Mouse (Mus musculus) WW6 (cell line): ENCODE data around the gene Stk40.
A peak's percentile ranks its signal among the peaks of the same experiment; 100 is the strongest.

ENCODE experiments used
- DNase-seq: peaks from one replicate; pipeline ENCODE4 v3.0.0-alpha.2; 2013; ENCODE audit warnings: low read depth, low spot score

Stk40 gene

DNA sequence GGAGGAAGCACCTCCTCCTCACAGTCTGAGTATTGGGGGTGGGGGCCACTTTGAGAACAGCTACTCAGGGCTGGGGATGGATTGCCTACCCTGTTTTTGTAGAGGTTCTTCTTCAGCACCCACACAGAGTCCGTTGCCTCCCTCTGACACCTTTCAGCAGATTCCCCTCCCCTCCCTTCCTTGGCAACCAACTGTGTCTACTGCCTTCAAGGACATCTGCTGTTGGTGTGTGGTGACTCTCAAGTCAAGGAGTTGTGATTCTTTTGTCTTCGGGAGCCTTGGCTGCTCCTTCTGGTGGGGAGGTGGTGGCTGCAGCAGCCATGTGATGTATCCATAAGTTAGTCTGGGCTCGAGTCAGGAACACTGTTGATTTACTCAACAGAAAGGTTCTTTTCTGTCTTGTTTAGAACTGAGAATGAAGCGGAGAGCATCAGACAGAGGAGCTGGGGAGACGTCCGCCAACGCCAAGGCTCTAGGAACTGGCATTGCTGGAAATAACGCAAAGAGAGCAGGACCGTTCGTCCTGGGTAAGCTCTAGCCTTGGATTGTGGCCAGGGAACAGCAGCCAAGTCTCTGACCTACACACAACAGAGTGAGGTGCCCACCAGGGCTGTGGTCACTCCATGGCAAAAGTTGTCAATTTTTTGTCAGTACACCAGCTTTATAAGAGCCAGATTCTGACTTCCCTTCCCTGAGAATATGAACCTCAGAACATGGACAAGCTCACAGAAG lies 19.7 kb downstream of the Stk40 start:
- no peak for DNase-seq

DNA sequence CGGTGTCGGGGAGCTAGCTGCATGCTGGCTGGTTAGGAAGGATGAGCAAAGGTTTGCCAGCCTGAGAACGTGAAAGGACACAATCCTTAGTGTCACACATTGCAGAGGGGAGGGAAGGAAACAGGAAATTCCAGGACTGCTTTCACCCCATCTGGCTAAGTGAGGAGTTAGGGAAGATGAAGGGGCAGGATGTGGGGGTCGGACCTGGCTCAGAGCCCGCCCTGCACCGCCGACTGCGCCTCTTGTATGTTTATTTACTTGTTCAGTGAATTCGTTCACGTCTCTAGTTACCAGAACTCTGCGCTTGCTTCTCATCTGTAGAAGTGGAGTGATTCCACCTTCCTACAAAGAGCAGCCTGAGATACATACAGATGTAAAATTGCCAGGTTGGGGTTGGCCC lies 26.7 kb downstream of the Stk40 start:
- no peak for DNase-seq

DNA sequence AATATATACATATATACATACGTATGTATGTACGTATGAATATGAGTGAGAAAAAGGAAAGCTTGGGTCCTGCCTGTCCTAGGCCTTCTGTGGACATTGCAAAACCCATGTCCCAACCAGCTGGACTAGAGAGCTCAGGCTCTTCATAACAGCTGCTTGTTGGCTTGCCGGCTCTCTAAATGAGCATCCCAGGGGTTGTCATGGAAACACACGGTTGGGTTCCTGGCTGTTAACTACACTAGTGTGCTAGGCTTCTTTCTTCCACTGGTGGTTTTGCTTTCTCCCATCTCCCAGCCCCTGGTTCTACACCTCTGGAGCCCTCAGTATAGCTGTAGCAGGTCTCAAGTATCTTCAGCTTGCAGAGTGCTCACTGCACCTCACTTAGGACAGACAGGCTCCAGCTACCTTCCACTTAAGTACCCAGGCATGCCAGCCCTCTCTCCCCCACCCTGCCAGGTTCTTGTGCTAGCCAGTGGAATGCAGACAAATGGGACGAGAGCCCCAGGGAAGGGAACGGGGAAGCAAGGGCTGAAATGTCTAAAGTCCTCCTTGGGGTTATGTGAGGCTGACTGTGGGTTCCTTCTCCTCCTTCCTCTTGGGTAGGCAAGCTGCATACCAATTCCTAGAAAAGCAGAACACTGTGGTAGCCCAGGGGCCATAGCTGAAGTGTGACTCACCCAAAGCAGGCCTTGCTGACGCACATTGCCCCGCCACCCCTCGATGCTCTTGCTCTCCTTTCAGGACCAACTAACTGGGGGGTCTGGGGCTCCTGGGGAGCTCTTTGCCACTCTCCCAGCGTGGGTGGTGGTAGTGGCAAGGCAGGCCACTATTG lies 27.7 kb downstream of the Stk40 start:
- DNase-seq: no peak

DNA sequence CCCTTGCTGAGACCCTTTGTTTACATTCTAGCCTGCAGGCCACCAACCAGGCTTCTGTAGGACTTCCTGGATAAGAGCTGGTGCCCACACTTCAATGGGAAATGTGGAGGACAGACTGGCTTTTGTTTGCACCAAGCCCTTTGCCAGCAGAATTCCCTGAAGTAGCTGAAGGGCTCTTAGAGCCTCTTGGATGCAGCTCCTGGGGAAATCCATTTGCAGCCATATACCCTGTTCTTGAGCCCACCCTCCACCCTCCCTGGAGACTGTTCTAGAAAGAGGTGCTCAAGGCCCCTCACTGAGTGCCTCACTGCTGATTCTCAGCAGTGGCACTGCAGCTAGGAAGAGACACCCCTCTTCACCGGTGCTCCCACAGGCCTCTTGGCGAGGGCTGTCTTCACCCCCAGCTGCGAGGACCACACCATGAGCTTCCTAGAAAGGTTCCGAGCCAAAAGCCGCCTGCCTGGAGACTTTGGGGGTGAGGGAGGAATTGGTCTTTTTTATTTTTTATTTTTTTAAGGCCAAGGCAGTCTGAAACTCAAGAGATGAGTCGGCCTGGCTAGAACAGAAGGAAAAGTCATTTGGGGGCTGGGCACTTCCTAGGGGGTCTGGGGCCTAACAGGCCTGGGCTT lies 29.0 kb downstream of the Stk40 start:
- DNase-seq: no peak

DNA sequence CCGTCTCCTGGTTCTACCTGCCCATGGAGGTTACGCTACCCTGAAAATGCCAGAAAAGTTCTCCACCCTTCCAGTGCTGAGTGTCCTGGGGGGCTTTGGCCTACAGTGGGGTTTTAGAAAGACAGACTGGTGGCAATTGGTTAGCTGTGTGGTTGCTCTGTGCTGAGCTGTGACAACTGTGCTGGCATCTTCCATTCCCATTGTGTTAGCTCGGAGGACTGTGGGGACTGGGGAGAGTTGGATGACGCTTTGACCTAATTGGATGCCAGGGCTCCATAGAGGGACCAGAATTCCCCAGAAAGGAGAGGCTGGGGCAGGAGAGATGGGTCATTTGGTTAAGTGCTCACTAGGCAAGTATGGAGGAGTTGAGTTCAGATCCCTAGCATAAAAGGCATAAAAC lies 30.5 kb downstream of the Stk40 start:
- no peak for DNase-seq

DNA sequence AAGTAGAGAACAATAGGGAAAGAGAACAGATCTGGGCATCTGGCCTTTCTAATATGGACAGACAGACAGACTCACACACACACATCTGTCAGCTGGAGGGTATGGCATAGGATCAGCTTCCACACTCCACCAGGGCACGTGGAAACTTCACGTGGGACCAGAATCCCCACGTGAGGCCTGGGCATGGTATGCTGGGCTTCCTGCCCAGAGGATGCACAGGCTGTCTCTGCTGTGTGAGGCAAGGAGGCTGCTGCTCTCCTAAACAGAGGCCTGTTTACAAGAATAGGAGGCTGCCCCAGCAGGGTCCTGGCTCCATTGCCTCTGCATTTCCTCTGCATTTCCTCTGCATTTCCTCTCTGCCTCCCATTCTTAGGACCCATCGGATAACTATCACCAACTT lies 30.9 kb downstream of the Stk40 start:
- DNase-seq: no peak

DNA sequence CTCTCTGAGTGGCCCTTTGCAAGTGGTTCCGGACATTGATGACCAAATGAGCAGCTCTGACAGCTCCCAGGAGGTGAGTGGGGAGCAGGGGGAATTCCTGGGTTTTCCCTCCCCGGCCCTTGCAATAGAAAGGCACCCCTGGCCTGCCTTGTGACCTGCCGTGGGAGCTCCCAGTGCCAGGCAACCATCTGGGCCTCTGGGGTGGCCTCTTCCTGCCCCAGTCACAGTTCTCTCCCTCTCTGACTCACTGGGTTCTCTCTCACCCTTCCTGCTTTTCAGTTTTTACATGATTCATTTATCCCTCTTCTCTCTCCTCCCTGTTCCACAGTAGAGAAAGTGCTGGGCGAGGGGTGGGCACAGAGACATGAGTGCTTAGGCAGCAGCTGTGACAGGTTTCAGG lies 34.0 kb downstream of the Stk40 start:
- DNase-seq: no peak

DNA sequence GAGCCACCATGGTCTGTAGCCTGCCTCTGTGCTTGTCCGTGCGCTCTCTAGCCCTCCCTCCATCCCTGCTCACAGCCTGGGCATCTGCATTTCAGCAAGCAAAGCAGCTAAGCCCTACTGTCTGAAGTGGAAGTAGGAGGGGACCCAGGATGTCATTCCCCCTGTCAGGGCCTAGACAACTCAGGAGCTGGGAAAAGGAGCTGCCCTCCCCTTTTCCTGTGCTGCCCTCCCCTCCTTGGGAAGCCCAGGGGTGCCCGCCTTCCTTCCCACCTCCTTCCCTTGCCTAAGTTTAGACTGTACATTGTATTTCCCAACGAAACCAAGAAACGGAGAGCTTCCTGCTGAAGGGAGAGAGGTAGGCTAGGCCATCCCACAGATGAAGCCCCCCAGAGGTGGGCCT lies 37.3 kb downstream of the Stk40 start:
- DNase-seq: no peak

DNA sequence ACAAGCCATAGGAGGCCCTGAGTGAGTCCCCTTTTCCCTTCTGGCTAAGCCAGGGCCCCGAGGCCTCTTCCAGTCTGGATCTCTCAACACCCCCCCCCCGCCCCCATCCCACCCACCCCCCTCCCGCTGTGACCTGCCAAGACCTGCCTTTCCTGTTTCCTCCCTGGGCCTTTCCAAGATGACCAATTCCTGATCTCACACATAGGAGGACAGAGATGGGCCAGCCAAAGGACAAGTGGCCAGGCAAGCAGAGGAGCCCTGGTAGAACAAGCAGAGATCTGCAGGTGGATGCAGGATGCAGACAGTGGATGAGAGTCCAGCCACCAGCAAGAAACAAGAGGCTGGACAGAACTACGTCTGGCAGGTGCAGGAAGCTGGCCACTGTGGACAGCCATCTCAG lies 41.6 kb downstream of the Stk40 start:
- no peak for DNase-seq

DNA sequence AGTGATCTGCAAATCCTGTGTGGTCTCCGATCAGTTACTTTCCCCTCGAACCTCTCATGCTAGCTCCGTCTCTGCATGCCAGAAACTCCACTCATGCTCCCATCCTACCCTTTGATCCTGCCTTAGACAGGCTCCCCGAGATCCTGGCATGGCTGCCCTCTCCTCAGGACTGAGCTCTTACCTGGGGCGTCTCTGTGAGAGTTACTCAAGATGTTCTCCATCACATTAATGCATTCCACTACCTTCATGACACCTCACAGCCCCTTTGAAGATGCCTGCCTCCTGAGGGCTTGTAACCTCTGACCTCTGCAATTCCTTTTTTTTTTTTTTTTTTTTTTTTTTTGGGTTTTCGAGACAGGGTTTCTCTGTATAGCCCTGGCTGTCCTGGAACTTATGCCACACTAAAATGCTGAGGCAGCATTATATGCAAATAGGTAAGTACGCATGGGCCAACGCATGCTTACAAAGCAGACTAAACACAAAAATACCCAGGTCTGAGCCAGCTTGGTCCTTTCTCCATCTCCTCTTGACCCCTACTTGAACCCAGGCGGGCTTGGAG lies 43.3 kb downstream of the Stk40 start:
- no peak for DNase-seq

DNA sequence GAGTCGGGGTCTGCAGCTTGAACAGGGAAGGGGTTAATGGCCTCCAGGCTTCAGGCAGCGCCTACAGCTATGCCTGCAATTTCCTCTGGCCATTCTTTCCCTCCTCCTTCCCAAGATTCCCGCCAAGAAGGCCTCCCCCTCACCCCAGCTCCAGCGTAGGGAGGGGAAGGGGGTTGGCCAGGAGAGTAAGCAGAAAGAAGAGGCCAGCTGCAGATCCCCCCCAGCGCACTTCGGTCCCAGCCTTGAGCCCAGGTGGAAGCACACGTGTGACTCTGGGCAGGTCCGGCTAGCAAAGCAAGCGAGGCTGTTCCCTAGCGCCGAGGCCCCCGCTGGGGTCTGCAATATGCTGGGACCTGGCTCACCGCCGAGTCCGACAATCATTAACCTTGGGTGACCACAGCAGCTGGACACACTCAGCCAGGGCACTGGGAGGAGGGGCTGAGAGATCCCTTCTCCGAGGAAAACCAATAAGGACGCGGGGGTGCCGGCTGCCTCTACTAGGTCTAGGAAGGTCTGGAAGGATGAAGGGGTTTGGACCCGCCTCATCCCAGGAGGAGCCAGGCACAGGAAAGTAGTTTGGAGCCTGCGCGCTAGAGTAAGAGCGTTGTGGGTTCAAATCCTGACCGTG lies 43.9 kb downstream of the Stk40 start, which contains the start of gene Eva1b:
Gene Eva1b (plus strand): TSS at position 212 of the 628 bp plus-strand sequence.
- DNase-seq: no peak

DNA sequence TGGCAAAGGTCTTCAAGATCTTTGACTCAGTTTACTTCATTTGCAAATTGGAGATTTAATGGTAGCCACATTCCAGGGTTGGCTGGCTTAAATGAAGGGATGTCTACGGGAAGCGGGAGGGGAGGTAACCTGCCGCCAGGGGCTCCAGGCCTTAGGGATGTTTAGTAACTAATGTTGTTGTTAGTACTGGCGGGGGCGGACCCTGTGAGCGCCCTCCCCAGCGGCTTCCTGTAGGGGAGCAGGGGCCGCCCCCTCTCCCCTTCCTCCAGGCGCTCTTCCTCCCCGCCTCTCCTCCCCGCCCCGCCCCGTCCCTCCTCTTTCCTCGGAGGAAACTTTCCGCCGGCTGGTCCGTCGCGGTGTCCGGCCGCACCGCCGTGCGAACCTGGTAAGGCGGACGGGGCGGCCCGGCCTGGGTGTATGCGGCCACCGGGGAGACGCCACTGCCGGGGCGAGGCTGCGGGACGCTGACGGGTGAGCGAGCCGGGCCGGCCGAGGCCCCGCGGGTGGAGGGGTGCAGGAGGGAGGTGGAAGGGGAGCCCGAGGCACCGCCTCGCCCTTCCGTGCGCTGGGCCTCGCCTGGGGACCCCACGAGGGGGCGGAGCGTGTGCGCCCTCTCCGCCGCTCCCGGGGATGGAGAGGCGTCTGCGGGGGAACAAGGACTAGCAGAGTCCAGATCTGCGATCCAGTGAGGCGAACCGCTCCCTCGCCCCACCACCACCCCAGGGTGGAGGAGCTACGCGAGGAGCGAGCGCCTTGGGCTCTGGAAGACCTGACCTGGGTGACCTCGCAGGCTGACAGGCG lies 44.6 kb downstream of the Stk40 start:
- DNase-seq: peak; percentile 53

DNA sequence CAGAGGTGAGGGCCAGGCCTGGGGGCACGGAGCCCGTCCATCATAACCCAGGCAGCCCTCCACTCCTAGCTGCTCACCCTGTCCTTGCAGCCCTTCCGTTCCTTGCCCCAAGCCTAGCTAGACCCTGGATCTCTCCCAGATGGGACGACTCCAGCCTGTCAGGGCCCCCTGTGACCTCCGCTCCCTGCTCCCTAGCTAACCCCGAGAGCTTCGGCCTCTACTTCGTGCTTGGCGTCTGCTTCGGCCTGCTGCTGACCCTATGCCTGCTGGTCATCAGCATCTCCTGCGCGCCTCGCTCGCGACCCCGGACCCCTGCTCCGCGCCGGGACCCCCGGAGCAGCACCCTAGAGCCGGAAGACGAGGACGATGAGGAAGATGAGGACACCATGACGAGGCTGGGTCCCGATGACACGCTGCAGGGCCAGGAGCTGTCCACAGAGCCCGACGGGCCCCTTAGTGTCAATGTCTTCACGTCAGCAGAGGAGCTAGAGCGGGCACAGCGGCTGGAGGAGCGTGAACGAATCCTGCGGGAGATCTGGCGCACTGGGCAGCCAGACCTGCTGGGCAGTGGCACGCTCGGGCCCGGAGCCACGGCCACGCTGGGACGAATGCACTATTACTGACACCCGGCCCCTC lies 45.4 kb downstream of the Stk40 start:
- DNase-seq: no peak

DNA sequence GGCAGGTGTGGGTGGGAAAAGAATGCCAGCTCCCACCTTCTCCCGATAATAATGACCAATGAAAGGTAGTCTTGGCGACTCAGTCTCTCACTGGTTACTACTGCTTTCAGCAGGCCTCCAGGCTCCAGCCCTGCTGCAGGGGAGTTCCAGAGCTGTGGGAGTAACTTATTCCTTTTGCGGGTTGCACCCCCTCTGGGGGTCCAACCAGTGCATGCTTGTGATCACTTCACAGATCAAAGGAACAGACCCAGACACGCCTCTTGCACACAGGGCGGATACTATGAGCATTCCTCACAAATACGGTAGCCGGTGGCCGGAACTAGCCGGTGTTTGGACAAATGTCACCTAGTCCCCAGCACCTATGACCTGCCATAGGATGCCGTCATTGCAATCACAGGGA lies 46.0 kb downstream of the Stk40 start:
- no peak for DNase-seq

DNA sequence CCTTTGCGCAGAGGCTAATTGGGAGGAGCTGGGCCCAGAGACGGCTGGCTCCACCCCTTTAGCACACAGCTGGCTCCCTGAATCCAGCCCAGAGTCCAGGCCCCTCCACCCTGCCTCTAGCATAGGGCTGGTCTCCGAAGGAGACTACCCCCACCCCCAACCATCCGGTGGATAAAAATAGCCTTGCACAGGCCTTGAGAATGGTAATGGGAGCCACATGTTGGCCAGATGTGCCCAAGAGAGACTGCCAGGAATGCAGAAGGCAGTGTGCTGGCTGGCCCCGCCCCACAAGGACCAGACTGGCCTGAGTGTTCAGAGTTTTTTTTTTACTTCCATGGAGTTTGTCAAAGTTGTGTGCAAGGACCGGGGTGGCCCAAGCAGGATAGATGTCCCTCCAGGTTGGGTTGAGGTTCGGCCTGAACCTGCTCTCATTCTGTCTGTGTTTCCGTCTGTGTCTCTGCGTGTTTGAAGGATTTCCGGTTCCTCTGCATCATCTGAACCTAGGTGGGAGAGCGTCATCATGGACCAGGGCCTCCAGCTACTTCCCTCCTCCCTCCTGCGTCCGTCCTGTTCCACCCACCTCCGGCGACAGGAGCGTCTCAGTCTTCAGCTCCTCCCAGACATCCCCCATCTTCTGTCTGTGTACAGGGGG lies 46.7 kb downstream of the Stk40 start:
- no peak for DNase-seq

DNA sequence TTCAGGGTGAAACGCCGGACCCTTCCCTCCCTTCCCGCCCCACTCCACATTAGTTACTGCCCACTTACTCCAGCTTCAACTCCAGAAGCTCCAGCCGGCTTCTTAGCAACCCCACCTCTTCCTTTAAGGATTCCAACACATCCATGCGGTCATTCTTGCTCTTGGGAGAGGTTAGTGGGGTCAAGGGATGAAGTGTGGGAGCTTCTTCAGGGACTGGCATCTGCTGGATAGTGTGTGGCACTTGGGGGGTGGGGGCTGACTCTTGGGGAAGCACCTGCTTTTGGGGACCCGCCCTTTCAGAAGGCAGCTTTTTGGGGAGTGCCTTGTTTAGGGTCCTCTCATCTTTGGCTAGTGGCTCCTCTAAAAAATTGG lies 47.2 kb downstream of the Stk40 start:
- no peak for DNase-seq

DNA sequence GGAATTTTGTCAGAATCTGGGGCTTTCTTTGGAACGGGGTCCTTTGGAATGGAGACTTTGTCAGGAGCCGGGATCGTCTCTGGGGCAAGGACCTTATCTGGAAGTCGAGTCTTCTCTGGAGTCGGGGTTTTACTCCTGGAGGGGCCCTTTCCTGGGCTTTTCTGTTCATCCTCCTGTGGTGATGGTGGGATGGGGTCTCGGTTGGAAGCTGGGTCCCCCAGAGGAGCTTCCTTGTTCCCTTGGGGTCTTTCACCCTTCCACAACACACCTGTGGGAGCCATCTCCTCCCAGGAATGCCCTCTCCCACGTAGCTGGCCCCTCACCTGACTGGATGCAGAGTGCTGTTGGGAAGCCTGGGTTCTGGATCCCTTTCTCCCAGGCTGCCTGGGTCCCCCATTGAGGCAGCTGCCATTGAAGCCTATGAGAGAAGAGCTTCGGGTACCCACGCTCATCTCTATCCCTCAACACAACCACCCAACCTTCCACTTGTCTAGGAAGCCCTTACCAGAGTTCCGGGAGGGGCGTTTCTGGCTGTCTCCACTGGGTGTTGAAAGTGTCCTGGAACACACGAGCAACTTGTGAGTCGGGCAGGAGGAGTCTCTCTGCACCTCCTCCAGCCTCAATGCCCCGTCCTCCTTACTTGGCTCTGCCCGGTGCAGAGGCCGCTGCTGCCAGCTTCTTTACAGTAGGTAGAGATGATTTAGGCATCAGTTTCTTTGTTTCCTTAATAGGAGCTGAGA lies 48.1 kb downstream of the Stk40 start:
- DNase-seq: no peak

DNA sequence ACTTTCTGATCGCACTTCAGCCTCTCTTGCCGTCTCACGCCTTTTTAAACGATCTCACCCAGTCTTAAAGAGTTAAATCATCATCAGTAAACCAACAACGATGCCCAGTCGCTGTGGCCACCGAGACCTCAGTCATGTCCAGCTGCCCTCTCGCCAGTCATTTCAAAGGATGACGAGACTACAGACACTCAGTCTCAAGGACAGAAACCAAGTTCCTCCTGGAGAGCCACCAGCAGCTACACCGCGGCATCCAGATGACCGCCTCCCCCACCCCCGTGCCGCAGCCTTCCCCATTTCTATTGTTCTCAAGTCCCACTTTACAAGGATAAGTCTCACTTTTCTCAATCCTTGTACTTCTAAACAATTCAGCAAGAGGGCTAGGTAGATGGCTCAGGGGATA lies 49.1 kb downstream of the Stk40 start:
- no peak for DNase-seq

DNA sequence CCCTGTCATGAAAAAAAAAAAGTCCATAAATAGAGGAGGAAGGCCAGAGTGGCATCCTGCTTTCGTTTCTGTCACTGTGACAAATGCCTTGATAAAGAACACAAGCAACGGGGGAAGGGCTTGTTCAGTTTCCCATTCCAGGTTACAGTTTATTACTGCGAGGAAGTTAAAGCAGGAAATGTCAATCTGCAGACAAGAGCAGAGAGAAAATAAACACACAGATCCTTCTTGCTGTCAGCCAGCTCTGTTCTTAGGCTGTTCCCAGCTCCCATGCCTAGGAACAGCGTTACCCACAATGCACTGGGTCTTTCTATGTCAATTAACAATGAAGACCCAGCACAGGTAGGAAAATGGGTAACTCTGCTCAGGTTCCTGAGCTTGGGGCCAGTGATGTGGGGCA lies 51.4 kb downstream of the Stk40 start:
- DNase-seq: no peak
